Mouse (Mus musculus) B cell, adult 2 months (primary cell): Measurements from ENCODE around the gene Tent4b.
A peak's percentile ranks its signal among the peaks of the same experiment; 100 is the strongest.
"Not testable (repeated sequence)": the region's sequence is repeated elsewhere in the genome, so short reads cannot be mapped to it uniquely, and the experiment has no call there.

Experiments used
- DNase-seq, 2 experiments: peaks; one replicate each; pipeline ENCODE4 v3.0.0; 2022

The Tent4b gene

DNA sequence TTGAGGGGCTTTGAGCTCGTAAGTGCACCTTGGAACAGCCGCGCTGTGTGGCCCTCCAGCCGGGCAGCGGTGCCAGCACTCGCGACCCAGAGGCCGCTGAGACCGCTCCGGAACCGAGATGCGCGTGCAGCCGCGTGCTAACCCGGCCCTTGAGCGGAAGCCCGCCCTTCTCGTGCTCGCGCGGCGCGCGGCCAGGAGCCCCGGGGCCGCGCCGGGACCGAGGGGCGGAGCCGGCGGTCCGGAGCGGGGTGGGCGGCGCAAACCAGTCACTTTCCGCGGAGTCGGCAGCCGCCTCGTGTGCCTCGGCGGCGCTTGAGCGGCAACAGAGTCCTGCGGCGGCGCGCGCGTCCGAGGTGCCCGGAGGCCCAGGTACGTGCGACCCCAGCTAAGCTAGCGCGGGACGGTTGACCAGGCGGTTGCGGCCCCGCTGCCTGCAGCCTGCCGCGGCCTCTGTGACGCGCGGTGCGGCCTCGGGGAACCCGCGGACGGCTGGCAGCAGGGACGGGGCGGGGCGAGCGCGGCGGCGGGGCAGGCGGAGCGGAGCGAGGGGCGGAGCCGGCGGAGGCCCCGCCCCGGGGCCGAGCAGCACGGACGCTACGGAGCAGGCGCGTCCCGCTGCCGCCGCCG lies at the start of gene Tent4b:
Gene Tent4b (plus strand): TSS at position 269 of the 627 bp plus-strand sequence.
- peak; percentile 93 for DNase-seq

DNA sequence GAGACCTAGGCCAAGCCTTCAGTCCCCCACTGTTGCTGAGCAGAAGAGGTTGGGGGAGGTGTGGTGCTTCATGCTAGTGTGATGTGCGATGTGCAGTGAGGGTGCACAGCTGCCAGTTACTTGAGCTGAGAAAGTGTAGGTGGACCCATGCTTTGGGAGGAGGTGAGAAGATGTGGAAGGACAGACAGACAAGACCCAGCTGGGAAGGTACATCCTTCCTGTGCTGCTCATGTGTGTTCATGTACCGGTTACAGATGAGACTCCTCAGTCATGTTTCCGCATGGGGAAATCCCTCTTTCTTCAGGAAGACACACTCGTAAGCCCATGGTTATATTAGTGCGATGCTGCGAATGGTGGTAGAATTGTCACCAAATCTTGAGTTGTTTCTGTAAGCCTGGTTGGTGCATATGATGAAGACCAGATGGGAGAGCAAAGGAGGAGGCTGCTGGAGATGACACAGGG lies 48.1 kb upstream of the Tent4b start:
- no peak for DNase-seq

DNA sequence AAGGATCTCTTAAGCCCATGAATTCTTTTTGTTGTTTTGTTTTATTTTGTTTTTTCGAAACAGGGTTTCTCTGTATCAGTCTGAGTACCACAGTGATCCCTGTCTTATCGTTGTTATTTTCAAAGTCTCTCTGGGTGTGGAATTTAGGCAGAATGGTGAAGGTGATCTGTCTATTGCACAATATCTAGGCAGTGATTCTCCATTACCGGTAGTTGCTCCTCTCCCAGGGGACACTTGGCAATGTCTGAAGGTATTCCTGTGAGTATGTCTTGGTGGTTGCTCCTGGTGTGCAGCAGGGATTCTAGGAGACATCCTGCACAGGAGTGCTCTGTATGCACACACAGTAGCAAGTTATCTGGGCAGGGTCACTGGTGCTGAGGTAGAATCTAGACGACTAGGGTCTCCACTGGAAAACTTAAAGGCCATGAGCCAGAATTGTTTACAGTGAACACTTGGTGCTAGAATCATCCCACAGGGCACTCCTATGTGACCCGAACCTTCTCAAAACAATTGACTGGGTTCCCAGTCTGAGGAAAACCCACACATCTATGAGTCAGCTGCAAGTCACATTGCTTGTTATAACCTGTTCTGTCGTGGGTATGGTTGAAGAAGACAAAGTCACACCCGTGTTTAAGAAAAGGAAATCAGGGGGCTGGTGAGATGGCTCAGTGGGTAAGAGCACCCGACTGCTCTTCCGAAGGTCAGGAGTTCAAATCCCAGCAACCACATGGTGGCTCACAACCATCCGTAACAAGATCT lies 38.6 kb upstream of the Tent4b start:
- DNase-seq, result no peak

DNA sequence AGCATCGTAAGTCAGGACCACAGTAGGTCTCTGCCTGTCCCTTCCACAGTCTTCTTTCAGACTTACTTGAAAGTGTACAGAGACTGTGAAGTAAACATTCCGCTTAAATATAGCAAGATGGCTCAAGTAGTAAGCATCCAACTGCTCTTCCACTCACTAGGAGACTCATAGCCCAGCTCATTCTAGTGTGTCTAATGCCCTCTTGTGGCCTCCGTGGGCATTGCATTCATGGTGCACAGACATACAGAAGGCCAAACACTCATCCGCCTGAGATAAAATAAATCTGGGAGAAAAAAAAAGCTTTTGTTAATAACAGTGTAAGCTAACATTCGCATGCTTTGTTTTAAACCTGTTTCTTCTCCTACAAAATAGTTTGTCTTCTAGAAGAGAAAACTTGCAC lies 37.6 kb upstream of the Tent4b start:
- DNase-seq, result peak; percentile 82

DNA sequence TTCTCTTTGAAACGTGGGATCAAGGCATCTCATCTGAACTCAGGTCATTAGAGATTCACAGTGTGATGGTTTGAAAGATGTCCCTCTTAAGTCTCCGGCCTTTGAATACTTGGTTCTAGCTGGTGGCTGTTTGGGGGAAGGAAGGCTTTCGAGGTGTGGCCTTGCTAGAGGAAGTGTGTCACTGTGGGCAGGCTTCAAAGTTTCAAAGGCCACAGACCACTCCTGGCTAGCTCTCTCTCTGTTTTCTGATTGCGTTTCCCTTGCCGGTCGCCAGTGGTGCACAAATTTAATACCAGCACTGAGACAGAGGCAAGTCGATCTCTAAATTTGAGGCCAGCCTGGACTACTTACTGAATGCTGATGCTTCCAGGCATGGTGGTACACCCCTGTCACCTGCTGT lies 23.7 kb upstream of the Tent4b start:
- peak; percentile 23 for DNase-seq

- DNase-seq, result no peak
These were observed 21.7 kb upstream of the Tent4b start for GRCm38 (mm10) chr8:88177291-88177690.

DNA sequence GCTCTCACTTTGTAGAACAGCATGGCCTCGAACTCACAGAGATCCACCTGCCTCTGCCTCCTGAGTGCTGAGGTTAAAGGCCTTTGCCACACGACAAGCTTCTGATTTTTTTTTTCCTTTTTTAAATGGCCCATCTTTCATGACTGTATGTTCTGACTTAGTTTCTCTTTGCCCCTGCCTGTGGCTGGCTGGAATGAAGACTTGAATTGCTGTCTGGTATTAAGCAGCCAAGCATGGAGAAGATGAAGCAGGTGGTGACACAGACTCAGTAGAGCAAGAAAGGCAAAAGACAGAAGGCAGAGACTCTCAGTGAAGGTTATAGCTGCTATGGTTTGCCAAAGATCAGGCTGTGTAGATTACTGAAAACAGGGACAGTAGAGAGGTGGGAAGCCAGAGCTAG lies 15.9 kb upstream of the Tent4b start:
- no peak for DNase-seq

DNA sequence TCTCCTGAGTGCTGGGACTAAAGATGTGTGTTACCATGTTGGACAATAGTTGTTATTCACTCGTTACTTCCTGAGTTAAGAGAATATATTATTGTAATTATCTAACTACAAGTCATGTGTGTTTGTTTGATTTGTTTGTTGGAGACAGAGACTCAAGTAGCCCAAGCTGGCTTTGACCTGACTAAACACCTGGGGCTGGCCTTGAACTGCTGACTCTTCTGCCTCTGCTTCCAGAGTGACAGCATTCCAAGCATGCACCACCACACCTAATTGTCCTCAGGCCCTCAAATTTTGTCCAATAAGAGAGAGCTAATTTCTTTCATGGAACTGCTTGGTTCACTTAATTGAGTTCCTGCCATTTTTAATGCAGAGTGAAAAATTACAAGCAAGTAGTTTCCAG lies 14.1 kb upstream of the Tent4b start:
- DNase-seq, result no peak

- DNase-seq, result no peak
These were observed 13.3 kb upstream of the Tent4b start for GRCm38 (mm10) chr8:88185716-88186115.

DNA sequence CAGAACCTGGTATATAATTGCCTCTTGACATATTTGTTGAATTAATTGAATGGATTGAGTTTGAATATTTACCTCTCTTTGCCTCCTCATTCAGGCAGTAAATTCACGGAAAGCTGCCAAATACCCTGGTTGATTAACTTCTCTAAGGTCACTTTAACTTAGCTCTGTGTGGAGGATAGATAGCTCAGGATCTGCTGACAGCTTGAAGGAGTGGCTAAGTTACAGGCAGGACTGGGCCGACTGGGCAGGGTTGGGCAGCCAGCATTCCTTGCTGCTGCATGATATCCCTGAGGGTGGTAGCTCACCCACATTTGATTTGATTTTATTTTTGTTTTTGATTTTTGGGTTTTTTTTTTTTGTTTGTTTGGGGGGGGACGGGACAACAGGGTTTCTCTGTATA lies 1.7 kb upstream of the Tent4b start:
- no peak for DNase-seq

- no peak for DNase-seq
These were observed 465 bp upstream of the Tent4b start for GRCm38 (mm10) chr8:88198551-88198944.

GRCm38 (mm10) chr8:88199700-88200601 lies 938 bp downstream of the Tent4b start:
- peak; percentile 56 to 64 for DNase-seq

- peak; percentile 12 to 14 for DNase-seq
These were observed 1.9 kb downstream of the Tent4b start for GRCm38 (mm10) chr8:88200724-88201495.

- DNase-seq, result no peak
These were observed 2.6 kb downstream of the Tent4b start for GRCm38 (mm10) chr8:88201641-88202040.

GRCm38 (mm10) chr8:88206016-88206415 lies 7.0 kb downstream of the Tent4b start:
- DNase-seq, result no peak

DNA sequence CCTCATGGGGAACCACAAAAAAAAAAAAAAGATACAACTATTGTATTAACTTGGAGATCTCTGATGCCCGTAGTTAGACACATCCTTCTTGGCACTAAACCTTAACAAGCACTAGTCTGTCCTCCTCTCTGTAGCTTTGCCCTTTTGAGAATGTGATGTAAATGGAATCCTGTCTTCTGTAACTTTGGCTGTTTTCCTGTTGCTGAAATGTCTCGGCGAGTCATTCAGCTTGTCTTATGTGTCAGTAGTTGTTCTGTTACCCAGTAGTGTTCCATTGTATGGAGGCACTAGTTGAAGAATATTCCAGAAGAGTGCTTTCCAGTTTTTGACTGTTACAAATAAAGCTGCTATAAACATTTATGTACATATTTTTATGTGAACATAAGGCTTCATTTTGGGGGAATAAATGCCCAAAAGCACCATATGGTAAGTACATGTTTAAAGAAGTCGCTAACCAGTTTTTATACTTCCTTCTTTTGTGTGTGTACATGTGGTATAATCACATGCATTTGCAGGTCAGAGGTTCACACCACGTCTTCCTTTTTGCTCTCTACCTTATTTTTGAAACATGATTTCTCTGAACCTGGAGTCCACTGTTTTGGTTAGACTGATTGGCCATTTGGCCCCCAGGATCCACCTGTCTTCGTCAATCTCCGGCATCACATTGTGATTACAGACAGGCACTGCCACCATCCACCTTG lies 8.3 kb downstream of the Tent4b start:
- DNase-seq, result no peak

GRCm38 (mm10) chr8:88209930-88210827 lies 11.2 kb downstream of the Tent4b start:
- not testable (repeated sequence) for DNase-seq

DNA sequence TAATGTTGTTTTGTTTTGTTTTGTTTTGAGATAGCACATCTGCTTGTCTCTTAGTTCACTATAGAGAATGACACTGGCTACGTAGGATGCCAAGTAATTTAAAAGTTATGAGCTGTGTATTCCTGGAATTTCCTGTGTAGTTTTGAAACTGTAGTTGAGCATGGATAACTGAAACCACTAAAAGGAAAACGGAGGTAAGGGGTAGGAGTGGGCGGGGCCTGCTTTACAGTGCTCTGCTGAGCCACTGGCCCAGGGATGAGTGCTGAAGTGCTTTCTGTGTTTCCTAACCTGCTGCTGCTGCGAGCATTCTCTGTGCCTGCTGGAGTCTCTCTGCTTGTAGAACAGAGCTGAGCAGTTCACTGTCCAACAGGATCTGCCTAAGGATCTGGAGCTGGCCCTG lies 22.3 kb downstream of the Tent4b start:
- DNase-seq, result no peak

DNA sequence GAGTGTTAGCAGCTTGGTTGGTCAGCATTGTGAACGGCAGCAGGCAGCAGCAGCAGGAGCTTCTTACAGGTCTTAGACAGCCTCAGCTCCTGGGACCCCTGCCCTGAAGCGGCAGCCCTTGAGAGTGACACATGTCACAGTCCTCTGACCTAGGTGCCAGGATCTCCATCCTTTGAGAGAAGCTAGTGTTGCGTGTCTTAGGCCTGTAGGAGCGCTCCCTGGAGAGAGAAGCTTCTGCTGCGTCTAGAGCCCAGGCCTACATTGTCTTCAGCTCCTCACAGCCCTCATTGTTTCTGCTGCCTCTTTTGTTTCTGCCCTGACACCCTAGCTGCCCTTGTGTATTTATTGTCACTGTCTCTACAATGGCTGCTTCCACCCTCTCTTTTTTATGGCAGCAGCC lies 26.3 kb downstream of the Tent4b start:
- no peak for DNase-seq

GRCm38 (mm10) chr8:88227851-88228250 lies 28.8 kb downstream of the Tent4b start:
- DNase-seq, result no peak

DNA sequence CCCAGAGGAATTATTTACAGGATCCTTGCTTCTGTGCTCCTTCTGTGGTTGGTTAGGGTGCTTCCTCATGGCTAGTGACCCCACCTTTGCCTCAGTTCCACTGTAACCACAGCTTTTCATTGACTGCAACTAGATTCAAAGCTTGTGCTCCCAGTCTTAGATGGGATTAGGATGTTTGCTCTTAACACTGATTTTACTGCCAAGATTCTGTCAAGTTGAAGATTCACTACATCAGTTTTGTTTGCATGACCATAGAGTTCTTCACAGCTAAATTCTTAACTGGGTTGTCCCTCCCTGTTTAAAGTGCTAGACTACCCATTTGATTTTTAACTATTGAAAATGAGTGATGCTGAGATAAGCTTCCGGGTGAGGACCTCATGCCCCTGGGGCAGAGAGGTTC lies 29.3 kb downstream of the Tent4b start:
- DNase-seq, result no peak
